Mouse (Mus musculus) liver, embryonic 11.5 days (tissue): ENCODE data around the gene Prmt3. TPM values are rescaled to one million over a fixed set of nuclear protein-coding genes. Genes with fewer than 3 reads are reported as not detected.
A peak's percentile ranks its signal among the peaks of the same experiment; 100 is the strongest.

Source experiments
- ATAC-seq: fragments of 200-750 bp; cut with Nextera tagmentation; replicated peaks from 2 replicates; pipeline ENCODE4 v1.8.0; 2017; ENCODE audit warnings: moderate number of reproducible peaks, mild to moderate bottlenecking, moderate TSS enrichment, moderate library complexity; ENCODE audit not compliant: low FRiP score
- DNase-seq: peaks from one replicate; pipeline ENCODE4 v3.0.0-alpha.2; 2017; ENCODE audit warnings: low spot score
- H3K27ac ChIP-seq: fragments of 300-500 bp; sonication (generic); 2 replicates; pipeline ENCODE4 v1.5.1; 2014; ENCODE audit warnings: mild to moderate bottlenecking, low read depth, low read length, control low read depth
- H3K27me3 ChIP-seq: fragments of 300-500 bp; sonication (generic); replicated peaks from 2 replicates; pipeline ENCODE4 v1.6.1; 2014; ENCODE audit warnings: low read length, mixed read lengths; ENCODE audit not compliant: control insufficient read depth, insufficient read depth
- H3K36me3 ChIP-seq: fragments of 300-500 bp; sonication (generic); 2 replicates; pipeline ENCODE4 v1.6.1; 2014; ENCODE audit warnings: mild to moderate bottlenecking, low read length, moderate library complexity, mixed read lengths; ENCODE audit not compliant: control insufficient read depth, insufficient read depth
- H3K4me1 ChIP-seq: fragments of 300-500 bp; sonication (generic); replicated peaks from 2 replicates; pipeline ENCODE4 v1.6.1; 2014; ENCODE audit warnings: low read length, mixed read lengths; ENCODE audit not compliant: control insufficient read depth, insufficient read depth
- H3K4me2 ChIP-seq: fragments of 300-500 bp; sonication (generic); 2 replicates; pipeline ENCODE4 v1.6.1; 2014; ENCODE audit warnings: mild to moderate bottlenecking, control low read depth, moderate library complexity
- H3K4me3 ChIP-seq: fragments of 300-500 bp; sonication (generic); 2 replicates; pipeline ENCODE4 v1.5.1; 2014; ENCODE audit warnings: low read depth, low read length, control low read depth
- H3K9ac ChIP-seq: fragments of 300-500 bp; sonication (generic); 2 replicates; pipeline ENCODE4 v1.6.1; 2014; ENCODE audit warnings: low read depth, low read length, control low read depth
- H3K9me3 ChIP-seq: fragments of 300-500 bp; sonication (generic); 2 replicates; pipeline ENCODE4 v1.6.1; 2016; ENCODE audit warnings: low read length, inconsistent platforms, mixed read lengths; ENCODE audit not compliant: control insufficient read depth
- WGBS: fragments of 180-500 bp; shearing (Covaris S2); extraction: QIAGEN DNeasy Blood & Tissue Kit; methylation state at CpG from one replicate; pipeline ENCODE4 v1.1.7; 2014; 5-methylcytosine and 5-hydroxymethylcytosine counted together
- polyA plus RNA-seq: library from polyadenylated mRNA; unstranded; fragments of >200 nt; fragmentation: Nextera tagmentation; extraction: Ambion mirVana; gene quantifications from 2 replicates; pipeline ENCODE4 v1.2.1, GENCODE M21; 2014

The Prmt3 gene
- polyA plus RNA-seq, 1 experiment from 2014 or later = 65.0 TPM

DNA sequence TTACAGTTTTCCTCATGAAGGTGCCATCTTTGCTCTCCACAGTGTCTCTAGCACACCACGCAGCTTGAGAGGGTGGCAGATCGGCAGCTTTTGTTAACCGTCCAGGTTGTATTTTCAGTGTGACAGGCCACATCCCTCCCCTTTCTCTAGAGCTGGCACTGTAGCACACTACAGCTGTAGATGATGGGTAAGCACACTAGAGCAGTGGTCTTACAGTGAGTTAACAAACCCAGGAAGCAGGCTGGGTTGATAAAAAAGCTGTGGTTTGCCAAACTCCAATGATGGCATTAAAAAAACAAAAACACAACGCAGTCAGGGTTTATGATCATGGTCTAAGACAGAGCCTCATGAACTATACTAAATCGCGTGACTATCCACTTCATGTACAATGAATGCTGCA is 45.9 kb downstream of the Prmt3 start:
- no peaks in the 10 kb centered on the region for H3K4me1 ChIP-seq
- H3K4me3 ChIP-seq = no peak overlapping the region
- H3K36me3 ChIP-seq = peaks cover 3% of the 10 kb centered on the region; the same call in 1 of the 2 replicates
- DNase-seq = no peak
- 91% methylated on average over 6 of the region's 6 CpGs for WGBS
- no peaks in the 10 kb centered on the region for H3K9me3 ChIP-seq
- no peak overlapping the region for H3K4me2 ChIP-seq
- no peak overlapping the region for H3K27ac ChIP-seq
- no peak overlapping the region for H3K9ac ChIP-seq
- no peaks in the 10 kb centered on the region for H3K27me3 ChIP-seq
- ATAC-seq = no peak

DNA sequence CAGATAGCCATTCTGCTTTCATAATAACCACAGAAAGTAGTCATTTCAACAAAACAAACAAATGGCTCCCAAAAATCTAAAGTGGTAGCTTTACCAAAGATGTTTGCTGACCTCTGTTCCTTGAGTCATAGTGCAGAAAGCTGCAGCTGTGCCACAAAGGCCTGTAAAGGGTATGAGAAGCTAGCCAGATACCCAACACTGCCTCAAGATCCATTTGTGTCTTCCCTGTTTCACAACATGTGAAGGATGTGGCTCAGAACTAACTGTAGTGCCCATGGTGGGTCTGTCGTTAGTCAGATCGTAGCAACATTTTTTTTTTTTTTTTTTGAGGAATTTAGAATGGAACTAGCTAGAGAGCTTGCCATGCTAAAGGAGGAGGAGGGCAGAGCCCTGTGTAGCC is 46.4 kb downstream of the Prmt3 start:
- H3K9ac ChIP-seq = no peak overlapping the region
- DNase-seq = no peak
- no peak overlapping the region for H3K4me2 ChIP-seq
- H3K9me3 ChIP-seq = no peaks in the 10 kb centered on the region
- H3K36me3 ChIP-seq = peaks cover 3% of the 10 kb centered on the region; the same call in 1 of the 2 replicates
- WGBS = 83% methylated on average over 2 of the region's 2 CpGs
- H3K4me1 ChIP-seq = no peaks in the 10 kb centered on the region
- no peaks in the 10 kb centered on the region for H3K27me3 ChIP-seq
- no peak for ATAC-seq
- H3K27ac ChIP-seq = no peak overlapping the region
- H3K4me3 ChIP-seq = no peak overlapping the region

DNA sequence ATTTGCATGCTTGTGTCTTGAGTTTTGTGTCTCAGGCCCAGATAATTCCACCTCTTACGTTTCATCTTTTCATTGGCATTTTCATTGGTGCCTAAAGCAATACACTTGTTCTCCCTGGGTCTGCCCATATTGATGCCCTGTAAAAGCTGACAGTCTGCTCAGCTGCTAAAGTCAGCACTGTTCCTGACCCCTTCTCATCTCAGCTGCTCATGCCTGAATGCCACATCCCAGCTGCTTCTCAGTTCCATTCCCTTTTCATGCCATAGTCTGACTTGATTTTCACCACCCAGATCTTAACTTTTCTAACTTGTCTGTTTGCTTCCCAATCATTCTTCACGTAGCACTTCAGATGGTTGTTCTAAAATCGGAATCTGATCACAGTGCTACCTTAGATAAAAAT is 47.3 kb downstream of the Prmt3 start:
- H3K9ac ChIP-seq = no peak overlapping the region
- H3K27ac ChIP-seq = no peak overlapping the region
- 91% methylated on average over 3 of the region's 3 CpGs for WGBS
- DNase-seq (no peak), ATAC-seq (no peak)
- H3K4me3 ChIP-seq = no peak overlapping the region
- no peaks in the 10 kb centered on the region for H3K4me1 ChIP-seq
- no peaks in the 10 kb centered on the region for H3K27me3 ChIP-seq
- peaks cover 3% of the 10 kb centered on the region; the same call in 1 of the 2 replicates for H3K36me3 ChIP-seq
- H3K9me3 ChIP-seq = no peaks in the 10 kb centered on the region
- no peak overlapping the region for H3K4me2 ChIP-seq

DNA sequence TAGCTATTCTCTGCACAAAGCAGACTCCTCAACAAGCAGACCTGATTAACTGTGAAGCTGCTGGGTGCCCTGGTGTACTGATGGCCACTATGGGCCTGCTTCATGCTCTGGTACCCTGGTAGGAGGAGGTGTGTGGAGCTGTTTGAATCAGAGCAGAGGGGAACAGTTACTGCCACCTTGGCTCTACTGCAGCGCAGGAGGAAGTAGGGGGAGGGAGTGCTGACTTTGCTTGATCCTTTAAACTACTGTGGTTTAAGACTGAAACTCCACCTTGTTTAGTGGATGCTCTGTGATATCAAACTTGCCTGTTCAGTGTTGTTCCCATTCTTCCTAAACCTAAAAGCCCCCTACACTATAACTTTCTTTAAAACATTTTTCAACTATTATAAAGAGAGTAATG is 49.8 kb downstream of the Prmt3 start:
- no peak overlapping the region for H3K4me2 ChIP-seq
- no peaks in the 10 kb centered on the region for H3K9me3 ChIP-seq
- H3K4me3 ChIP-seq = no peak overlapping the region
- DNase-seq (no peak), ATAC-seq (no peak)
- no peak overlapping the region for H3K9ac ChIP-seq
- no peaks in the 10 kb centered on the region for H3K4me1 ChIP-seq
- 88% methylated on average over 1 of the region's 1 CpGs for WGBS
- no peak overlapping the region for H3K27ac ChIP-seq
- H3K36me3 ChIP-seq = peaks cover 9% of the 10 kb centered on the region; the same call in 1 of the 2 replicates
- H3K27me3 ChIP-seq = no peaks in the 10 kb centered on the region

DNA sequence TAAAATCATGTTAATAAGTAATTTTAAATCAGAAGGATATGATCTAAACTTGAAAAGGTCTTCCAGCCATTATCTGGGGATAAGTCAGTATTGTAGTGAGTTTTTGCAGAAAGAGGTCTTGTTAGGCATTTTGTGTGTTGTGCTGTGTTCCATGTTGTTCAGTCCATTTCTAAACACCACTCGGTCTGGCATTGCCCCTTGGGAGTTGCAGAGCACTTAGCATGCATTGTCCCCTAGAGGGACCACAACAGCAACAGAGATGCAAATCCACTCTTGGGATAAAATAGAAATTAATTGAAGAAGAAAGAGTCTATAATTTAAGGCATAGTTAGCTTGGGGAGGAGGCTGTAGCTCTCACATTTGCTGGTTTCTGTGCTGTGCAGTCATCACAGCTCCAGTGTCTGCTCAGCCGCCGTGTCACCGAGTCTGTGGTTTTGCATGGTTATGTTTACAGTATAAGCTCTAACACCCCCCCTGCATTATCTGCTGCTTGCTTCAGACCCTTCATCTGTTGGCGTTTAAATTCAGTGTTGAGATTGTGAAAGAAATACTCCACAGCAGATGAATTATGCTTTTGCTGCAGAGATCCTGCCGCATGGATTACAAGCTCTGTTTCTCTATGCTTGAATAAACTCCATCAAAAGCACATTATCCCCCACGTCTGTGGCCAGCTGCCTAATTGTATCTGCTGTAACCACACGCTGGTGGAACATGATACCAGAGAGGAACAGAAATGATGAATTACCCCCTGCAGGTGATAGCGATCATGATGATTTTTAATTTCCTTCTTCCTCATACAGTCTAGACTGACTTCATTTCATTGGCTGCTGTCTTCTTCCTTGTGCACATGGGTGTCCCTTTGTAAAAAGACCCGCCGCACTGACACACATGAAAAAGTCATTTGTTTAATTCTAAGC is 64.5 kb downstream of the Prmt3 start:
- no peak for ATAC-seq
- no peak overlapping the region for H3K9ac ChIP-seq
- H3K4me1 ChIP-seq = no peaks in the 10 kb centered on the region
- DNase-seq = no peak
- H3K4me3 ChIP-seq = no peak overlapping the region
- H3K4me2 ChIP-seq = no peak overlapping the region
- WGBS = 70% methylated on average over 11 of the region's 11 CpGs
- H3K27ac ChIP-seq = no peak overlapping the region
- H3K9me3 ChIP-seq = no peaks in the 10 kb centered on the region
- peaks cover 6% of the 10 kb centered on the region; the same call in 1 of the 2 replicates for H3K36me3 ChIP-seq
- H3K27me3 ChIP-seq = no peaks in the 10 kb centered on the region

DNA sequence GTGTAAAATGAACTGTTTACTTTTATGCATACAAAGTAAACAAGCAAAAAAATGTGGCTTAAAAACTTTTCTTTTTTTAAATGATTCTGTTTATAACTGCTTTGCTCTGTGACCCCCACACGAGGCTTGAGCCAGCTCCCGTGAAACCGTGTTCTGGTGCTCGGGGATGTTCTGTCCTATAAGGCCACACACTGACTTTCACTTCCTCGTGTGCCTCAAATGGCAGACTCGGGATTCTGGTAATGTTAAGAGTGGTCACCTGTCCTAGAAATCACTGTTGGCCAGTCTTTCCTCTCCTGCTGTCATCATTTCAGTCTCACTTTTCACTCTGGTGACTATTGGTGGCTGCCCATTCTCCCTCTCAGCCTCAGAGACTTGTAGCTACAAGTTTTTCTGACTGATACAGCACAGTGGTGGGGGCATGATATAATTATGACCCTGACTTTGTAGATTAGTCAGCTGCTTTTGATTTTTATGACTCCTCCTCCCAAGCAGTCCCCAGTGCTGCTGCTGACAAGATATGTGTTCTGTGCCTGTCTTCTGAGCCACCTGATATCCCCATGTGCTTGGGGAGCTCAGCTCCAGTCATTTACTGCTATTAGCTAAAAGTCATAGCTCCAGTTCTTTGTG is 65.3 kb downstream of the Prmt3 start:
- no peak overlapping the region for H3K9ac ChIP-seq
- H3K36me3 ChIP-seq = peaks cover 6% of the 10 kb centered on the region; the same call in 1 of the 2 replicates
- ATAC-seq (peak; percentile 15; the same call in 1 of the 2 replicates), DNase-seq (no peak)
- no peak overlapping the region for H3K4me3 ChIP-seq
- H3K9me3 ChIP-seq = no peaks in the 10 kb centered on the region
- H3K4me2 ChIP-seq = no peak overlapping the region
- H3K4me1 ChIP-seq = no peaks in the 10 kb centered on the region
- no peak overlapping the region for H3K27ac ChIP-seq
- WGBS = 78% methylated on average over 6 of the region's 6 CpGs
- no peaks in the 10 kb centered on the region for H3K27me3 ChIP-seq

DNA sequence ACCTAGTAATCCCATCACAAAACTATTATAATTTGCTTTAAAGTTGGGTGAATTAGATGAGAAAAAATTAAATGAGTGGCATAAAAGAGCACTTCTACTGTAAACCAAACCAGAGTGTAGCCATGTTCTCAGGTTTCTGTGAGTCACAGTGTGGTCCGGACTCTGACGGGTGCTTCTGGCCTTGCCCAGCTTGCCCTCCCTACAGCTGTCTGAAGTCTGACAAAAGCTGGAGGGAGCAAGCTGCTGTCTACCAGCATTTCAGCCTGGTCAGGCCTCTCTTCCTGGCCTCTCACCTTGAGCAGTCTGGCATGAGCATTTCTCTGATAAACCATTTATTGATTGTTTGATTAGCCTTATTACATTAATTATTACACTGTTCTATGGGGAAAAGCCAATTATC is 69.8 kb downstream of the Prmt3 start:
- no peaks in the 10 kb centered on the region for H3K27me3 ChIP-seq
- no peak overlapping the region for H3K27ac ChIP-seq
- H3K4me1 ChIP-seq = no peaks in the 10 kb centered on the region
- H3K4me2 ChIP-seq = no peak overlapping the region
- no peaks in the 10 kb centered on the region for H3K9me3 ChIP-seq
- ATAC-seq (no peak), DNase-seq (no peak)
- peaks cover 8% of the 10 kb centered on the region; the same call in 1 of the 2 replicates for H3K36me3 ChIP-seq
- H3K9ac ChIP-seq = no peak overlapping the region
- WGBS = 87% methylated on average over 2 of the region's 2 CpGs
- H3K4me3 ChIP-seq = no peak overlapping the region

DNA sequence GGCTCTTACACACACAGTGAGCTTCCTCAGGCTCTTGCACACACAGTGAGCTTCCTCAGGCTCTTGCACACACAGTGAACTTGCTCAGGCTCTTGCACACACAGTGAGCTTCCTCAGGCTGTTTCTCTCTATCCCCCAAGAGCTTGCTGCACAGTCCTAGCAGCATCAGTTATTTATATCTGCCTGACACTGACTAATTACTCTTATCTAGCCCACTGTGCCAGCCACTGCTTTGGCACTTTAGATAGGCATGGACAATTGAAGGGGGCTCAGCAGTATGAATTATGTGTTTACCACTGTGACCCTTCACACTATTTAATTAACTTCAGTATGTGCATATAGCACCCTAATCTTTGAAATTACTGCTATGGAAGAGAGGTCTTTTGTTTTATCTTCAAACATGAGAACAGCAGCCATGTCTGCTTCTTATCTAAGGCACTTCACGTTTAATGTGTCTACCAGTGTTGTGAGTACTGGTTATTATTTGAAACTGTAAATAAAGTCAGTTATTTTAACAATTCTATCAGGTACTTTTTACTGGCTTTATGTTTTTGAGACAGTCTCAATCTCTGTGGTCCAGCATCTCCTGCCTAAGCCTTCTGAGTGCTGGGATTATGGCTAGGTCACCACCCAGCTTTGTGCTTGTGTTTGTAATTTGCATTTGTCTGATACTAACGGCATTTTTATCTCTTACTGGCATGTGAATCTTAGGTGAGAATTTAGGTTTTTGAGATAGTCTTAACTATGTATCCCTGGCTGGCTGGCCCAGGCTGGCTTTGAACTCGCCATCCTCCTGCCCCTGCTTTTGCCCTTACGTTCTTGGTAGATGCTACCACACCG is 75.4 kb downstream of the Prmt3 start:
- Histone ChIP-seq H3K4me3 (no peak overlapping the region), H3K9ac (no peak overlapping the region), H3K4me1 (no peaks in the 10 kb centered on the region), H3K27ac (no peak overlapping the region), H3K4me2 (no peak overlapping the region), H3K9me3 (no peaks in the 10 kb centered on the region), H3K27me3 (no peaks in the 10 kb centered on the region), H3K36me3 (peaks cover 14% of the 10 kb centered on the region)
- no peak for DNase-seq
- peak; percentile 65 for ATAC-seq
- WGBS = 67% methylated on average over 5 of the region's 5 CpGs
